9 mouse cellular contexts compared by ENCODE assay signal in genomic region chr11:107341293-107341692, GRCm38 (mm10).
A peak's percentile ranks its signal among the peaks of the same experiment; 100 is the strongest.
DNase-seq lines count a peak whose midpoint lies in the region; ATAC-seq lines count a peak whose summit lies in the region.
"Had no signal": no experiment of that assay in that cellular context is flagged by ENCODE, and none has a peak within 500 bp of the region (broad histone marks: within the 10 kb centered on the region; RNA-seq: fewer than 3 reads in every experiment).

No protein-coding gene starts in this region.

- 65% methylated on average over 15 of the region's 15 CpGs for WGBS in forebrain, embryonic 10.5 days
- 51% methylated on average over 15 of the region's 15 CpGs for WGBS in forebrain, embryonic 16.5 days
- 37% methylated on average over 15 of the region's 15 CpGs for WGBS in heart, embryonic 10.5 days

- no peaks in the 10 kb centered on the region for H3K9me3 ChIP-seq in forebrain, embryonic 10.5 days
- no peaks in the 10 kb centered on the region for H3K9me3 ChIP-seq in forebrain, embryonic 16.5 days (ENCODE audit: control insufficient read depth, low read length)
- no peaks in the 10 kb centered on the region for H3K9me3 ChIP-seq in heart, embryonic 10.5 days
- H3K9me3 ChIP-seq: embryonic facial prominence, embryonic 15.5 days had no signal

- no peak for ATAC-seq in forebrain, embryonic 16.5 days
- 0 out of 2 replicates have a peak, but pooled peaks have one; percentile 6 for ATAC-seq in megakaryocyte progenitor cell, adult 5-6 weeks (replicated peaks; ENCODE audit: poor library complexity)
- ATAC-seq in inflammation-experienced regulatory T-cells, adult 6 months = no peak

- H3K36me3 ChIP-seq in forebrain, embryonic 10.5 days (replicated peaks) = no peaks in the 10 kb centered on the region
- no peaks in the 10 kb centered on the region for H3K36me3 ChIP-seq in forebrain, embryonic 16.5 days (ENCODE audit: control insufficient read depth, insufficient read depth)
- H3K36me3 ChIP-seq in heart, embryonic 10.5 days = no peaks in the 10 kb centered on the region
- H3K36me3 ChIP-seq: embryonic facial prominence, embryonic 15.5 days had no signal

- H3K9ac ChIP-seq in forebrain, embryonic 16.5 days (replicated peaks; ENCODE audit: low read depth, low read length) = no peak overlapping the region
- H3K9ac ChIP-seq: embryonic facial prominence, embryonic 15.5 days had no signal

- H3K4me3 ChIP-seq in forebrain, embryonic 10.5 days = no peak overlapping the region
- H3K4me3 ChIP-seq in forebrain, embryonic 16.5 days (replicated peaks; ENCODE audit: low read length) = no peak overlapping the region
- no peak overlapping the region for H3K4me3 ChIP-seq in heart, embryonic 10.5 days
- H3K4me3 ChIP-seq: embryonic facial prominence, embryonic 15.5 days had no signal

- H3K4me2 ChIP-seq in forebrain, embryonic 16.5 days (ENCODE audit: low read length) = no peak overlapping the region
- H3K4me2 ChIP-seq: embryonic facial prominence, embryonic 15.5 days had no signal

- H3K4me1 ChIP-seq in forebrain, embryonic 10.5 days = peaks cover 50% of the 10 kb centered on the region
- peaks cover 2% of the 10 kb centered on the region; the same call in 1 of the 2 replicates for H3K4me1 ChIP-seq in forebrain, embryonic 16.5 days (replicated peaks; ENCODE audit: control insufficient read depth, insufficient read depth, low read length)
- H3K4me1 ChIP-seq in heart, embryonic 10.5 days = peaks cover 44% of the 10 kb centered on the region

- no peaks in the 10 kb centered on the region for H3K27me3 ChIP-seq in forebrain, embryonic 10.5 days (ENCODE audit: poor library complexity, severe bottlenecking)
- H3K27me3 ChIP-seq in forebrain, embryonic 16.5 days (replicated peaks; ENCODE audit: control insufficient read depth, insufficient read depth, low read length) = no peaks in the 10 kb centered on the region
- no peaks in the 10 kb centered on the region for H3K27me3 ChIP-seq in heart, embryonic 10.5 days (ENCODE audit: insufficient read depth, poor library complexity, severe bottlenecking)
- H3K27me3 ChIP-seq: embryonic facial prominence, embryonic 15.5 days had no signal

- H3K27ac ChIP-seq in forebrain, embryonic 10.5 days = peak overlapping the region; percentile 56; the same call in 1 of the 2 replicates
- H3K27ac ChIP-seq in forebrain, embryonic 16.5 days (ENCODE audit: low read length) = no peak overlapping the region
- peak overlapping the region; percentile 80 for H3K27ac ChIP-seq in heart, embryonic 10.5 days
- H3K27ac ChIP-seq: embryonic facial prominence, embryonic 15.5 days had no signal

- no peak for DNase-seq in forebrain, embryonic 10.5 days (ENCODE audit: extremely low spot score, low spot score)
- peak; percentile 71 to 76 for DNase-seq in cerebellum, postnatal 10 days
- DNase-seq in heart, embryonic 10.5 days (ENCODE audit: low spot score) = no peak
- peak; percentile 59 to 61 for DNase-seq in kidney, adult 8-10 months
- no peak for DNase-seq in thymus, postnatal 14 days

Comparison
In these comparisons a context has a peak if more than half of its experiments do, and no peak if none do; other contexts are left out.
1. DNase-seq: peak in cerebellum, postnatal 10 days (2 of 2) and kidney, adult 8-10 months (2 of 2); none in forebrain, embryonic 10.5 days (single experiment), heart, embryonic 10.5 days (single experiment) and thymus, postnatal 14 days (single experiment).